Mouse (Mus musculus) testis, adult 2 months (tissue): Measurements from ENCODE around the gene Chka. TPM values are rescaled to one million over a fixed set of nuclear protein-coding genes. Genes with fewer than 3 reads are reported as not detected.

ENCODE experiments used
- H3K27ac ChIP-seq: fragments of 200-500 bp; 2 replicates; pipeline ENCODE4 v1.5.1; 2012; ENCODE audit warnings: low read depth, low read length; ENCODE audit not compliant: control insufficient read depth, insufficient read depth
- H3K27me3 ChIP-seq: fragments of 200-500 bp; 2 replicates; pipeline ENCODE4 v1.6.1; 2012; ENCODE audit warnings: mild to moderate bottlenecking, low read length, moderate library complexity; ENCODE audit not compliant: control insufficient read depth, insufficient read depth
- H3K36me3 ChIP-seq: fragments of 200-500 bp; 2 replicates; pipeline ENCODE4 v1.6.1; 2012; ENCODE audit warnings: mild to moderate bottlenecking, low read length; ENCODE audit not compliant: control insufficient read depth, insufficient read depth
- H3K4me1 ChIP-seq: fragments of 200-500 bp; 2 replicates; pipeline ENCODE4 v1.6.1; 2012; ENCODE audit warnings: low read length; ENCODE audit not compliant: control insufficient read depth, insufficient read depth
- H3K4me3 ChIP-seq: fragments of 200-500 bp; 2 replicates; pipeline ENCODE4 v1.5.1; 2012; ENCODE audit warnings: low read depth, mild to moderate bottlenecking, low read length, moderate library complexity, mixed read lengths; ENCODE audit not compliant: control insufficient read depth
- CTCF ChIP-seq: fragments of 200-500 bp; IDR thresholded peaks from 2 replicates; pipeline ENCODE4 v1.5.1; 2012; ENCODE audit warnings: low read depth, mild to moderate bottlenecking, inconsistent platforms, low read length, moderate library complexity; ENCODE audit not compliant: control insufficient read depth, insufficient read depth, insufficient replicate concordance
- POLR2A ChIP-seq: fragments of 200-500 bp; IDR thresholded peaks from 2 replicates; pipeline ENCODE4 v1.6.1; 2012; ENCODE audit warnings: low read depth, mild to moderate bottlenecking, inconsistent platforms, low read length, moderate library complexity; ENCODE audit not compliant: control insufficient read depth
- polyA plus RNA-seq: library from polyadenylated mRNA; depleted of rRNA; stranded (reverse); fragments of >200 nt; gene quantifications from 2 replicates; pipeline ENCODE4 v1.2.3, GENCODE M21; 2012

The Chka gene
- polyA plus RNA-seq, 1 experiment: 85.7 TPM

DNA sequence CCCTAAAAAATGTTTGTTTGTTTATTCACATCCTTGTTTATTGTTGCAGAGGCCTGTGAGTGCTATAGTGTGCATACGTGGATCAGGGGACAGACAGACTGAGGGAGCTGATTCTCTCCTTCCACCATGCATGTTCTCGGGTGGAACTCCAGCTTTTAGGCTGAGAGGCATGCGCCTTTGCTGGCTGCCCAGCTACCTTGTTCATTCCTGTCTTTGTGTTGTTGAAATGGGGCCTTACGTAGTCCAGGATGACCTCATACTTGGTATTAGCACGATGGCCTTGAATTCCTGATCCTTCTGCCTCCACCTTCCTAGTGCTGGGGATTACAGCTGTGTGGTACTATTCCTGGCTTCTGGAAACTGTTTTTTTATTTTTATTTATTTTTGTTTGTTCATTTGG, 3.9 kb upstream of the Chka start:
- no peak overlapping the region for H3K4me3 ChIP-seq
- TF ChIP-seq CTCF (no peak), POLR2A (no peak)
- no peaks in the 10 kb centered on the region for H3K36me3 ChIP-seq
- no peak overlapping the region for H3K27ac ChIP-seq
- no peaks in the 10 kb centered on the region for H3K27me3 ChIP-seq
- H3K4me1 ChIP-seq: peaks cover 12% of the 10 kb centered on the region

DNA sequence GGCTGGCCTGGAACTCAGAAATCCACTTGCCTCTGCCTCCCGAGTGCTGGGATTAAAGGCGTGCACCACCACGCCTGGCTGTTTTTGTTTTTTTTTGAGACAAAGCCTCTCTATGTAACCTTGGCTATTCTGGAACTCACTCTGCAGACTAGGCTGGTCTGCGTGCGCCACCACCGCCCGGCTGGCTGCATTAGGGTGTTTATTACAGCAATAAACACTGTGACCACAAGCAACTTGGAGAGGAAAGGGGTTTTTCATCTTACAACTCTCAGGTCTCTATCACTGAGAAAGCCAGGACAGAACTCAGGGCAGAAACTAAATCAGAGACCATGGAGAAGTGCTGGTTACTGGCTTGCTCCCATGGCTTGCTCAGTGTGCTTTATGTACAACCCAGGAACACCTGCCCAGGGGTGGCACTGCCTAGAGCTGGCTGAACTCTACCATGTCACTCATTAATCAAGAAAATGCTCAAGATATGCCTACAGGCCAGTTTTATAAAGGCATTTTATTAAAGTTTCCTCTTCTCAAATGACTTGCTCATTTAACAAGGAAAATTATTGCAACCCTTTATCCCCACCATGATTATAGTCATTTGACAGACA, 3.3 kb upstream of the Chka start:
- Histone ChIP-seq H3K4me3 (no peak overlapping the region), H3K27ac (no peak overlapping the region), H3K27me3 (no peaks in the 10 kb centered on the region), H3K4me1 (peaks cover 10% of the 10 kb centered on the region), H3K36me3 (no peaks in the 10 kb centered on the region)
- TF ChIP-seq CTCF (no peak), POLR2A (no peak)

GRCm38 (mm10) chr19:3849251-3849650, 2.3 kb upstream of the Chka start:
- Histone ChIP-seq H3K27ac (no peak overlapping the region), H3K27me3 (no peaks in the 10 kb centered on the region), H3K36me3 (no peaks in the 10 kb centered on the region; the same call in 1 of the 2 replicates), H3K4me1 (peaks cover 10% of the 10 kb centered on the region), H3K4me3 (no peak overlapping the region)
- TF ChIP-seq POLR2A (no peak), CTCF (no peak)

GRCm38 (mm10) chr19:3850076-3850475, 1.5 kb upstream of the Chka start:
- Histone ChIP-seq H3K4me1 (peaks cover 10% of the 10 kb centered on the region), H3K4me3 (no peak overlapping the region), H3K27me3 (no peaks in the 10 kb centered on the region), H3K27ac (no peak overlapping the region), H3K36me3 (no peaks in the 10 kb centered on the region; the same call in 1 of the 2 replicates)
- TF ChIP-seq POLR2A (no peak), CTCF (no peak)

DNA sequence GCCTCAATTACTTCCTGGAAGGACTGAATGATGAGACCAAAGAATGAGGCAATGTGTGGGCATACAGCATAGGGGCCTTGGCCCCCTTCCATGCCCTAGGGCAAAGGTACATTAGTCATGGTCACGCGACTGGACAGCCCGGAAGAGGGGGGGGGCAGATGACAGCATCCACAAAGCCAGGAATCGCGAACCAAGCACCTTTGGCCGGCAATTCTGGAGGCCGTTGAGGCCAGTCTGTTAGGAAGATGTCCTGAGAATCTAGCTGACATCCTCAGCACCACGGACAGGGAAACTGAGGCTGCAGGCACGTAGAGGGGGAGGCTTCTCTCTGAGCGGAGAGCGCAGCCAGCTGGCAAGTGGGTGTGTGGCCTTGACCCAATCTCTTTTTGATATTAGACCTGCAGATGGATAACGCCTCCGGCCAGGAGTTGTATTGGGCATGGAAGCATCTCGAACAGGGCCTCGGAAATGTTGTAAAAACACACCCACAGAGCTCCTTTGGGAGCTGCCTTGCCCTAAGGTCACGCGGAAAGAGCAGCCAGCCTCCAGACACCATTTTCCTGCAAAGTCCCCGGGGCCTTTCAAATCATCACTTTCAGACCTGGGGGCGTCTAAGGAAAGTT, 615 bp upstream of the Chka start:
- Histone ChIP-seq H3K4me1 (peaks cover 12% of the 10 kb centered on the region), H3K36me3 (no peaks in the 10 kb centered on the region; the same call in 1 of the 2 replicates), H3K27me3 (no peaks in the 10 kb centered on the region), H3K4me3 (peak overlapping the region; percentile 96), H3K27ac (peak overlapping the region; percentile 85)
- TF ChIP-seq POLR2A (no peak), CTCF (no peak)

- peaks cover 12% of the 10 kb centered on the region for H3K4me1 ChIP-seq
- no peak for TF ChIP-seq CTCF
- H3K36me3 ChIP-seq: no peaks in the 10 kb centered on the region; the same call in 1 of the 2 replicates
- peak overlapping the region; percentile 87 for H3K27ac ChIP-seq
- no peaks in the 10 kb centered on the region for H3K27me3 ChIP-seq
- peak overlapping the region; percentile 96 for H3K4me3 ChIP-seq
Observed at GRCm38 (mm10) chr19:3851979-3852681, 557 bp downstream of the Chka start.

DNA sequence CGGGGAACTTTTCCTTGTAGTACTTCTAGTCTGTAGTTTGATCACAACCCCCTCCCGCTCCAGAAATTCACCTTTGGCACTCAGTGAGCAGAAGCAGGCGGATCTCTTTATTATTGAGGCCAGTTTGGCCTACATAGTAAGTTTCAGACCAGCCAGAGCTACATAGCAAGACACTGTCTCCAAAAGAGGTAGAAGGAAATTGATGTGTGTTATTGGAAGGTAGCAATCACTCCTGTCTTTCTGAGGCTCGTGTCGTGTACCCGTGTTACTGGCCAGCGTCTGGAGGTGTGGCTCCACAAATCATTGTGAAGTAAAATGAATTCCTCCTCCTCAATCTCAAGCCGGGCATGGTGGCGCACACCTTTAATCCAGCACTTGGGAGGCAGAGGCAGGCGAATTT, 1.5 kb downstream of the Chka start:
- TF ChIP-seq POLR2A: no peak; the same call in 1 of the 2 replicates
- no peak for TF ChIP-seq CTCF
- Histone ChIP-seq H3K4me3 (peak overlapping the region; percentile 86), H3K36me3 (no peaks in the 10 kb centered on the region; the same call in none of the 2 replicates), H3K4me1 (peaks cover 12% of the 10 kb centered on the region), H3K27ac (peak overlapping the region; percentile 59), H3K27me3 (no peaks in the 10 kb centered on the region)
